Mouse (Mus musculus) myocyte (in vitro differentiated cells): ENCODE results near the gene Ccdc146.

Experiments used
- E2F4 ChIP-seq: IDR thresholded peaks from one replicate; pipeline ENCODE4 v1.6.1; 2011; ENCODE audit warnings: mild to moderate bottlenecking, control low read depth, moderate library complexity; ENCODE audit not compliant: insufficient read depth
- MAX ChIP-seq: IDR thresholded peaks from one replicate; pipeline ENCODE4 v1.6.1; 2011; ENCODE audit warnings: low read depth, mild to moderate bottlenecking, control low read depth
- MYOD1 ChIP-seq, 3 experiments: IDR thresholded peaks; one replicate each; pipeline ENCODE4 v1.6.1; 2011; ENCODE audit warnings: control low read depth in 2 of 3, low read depth in 2 of 3, mild to moderate bottlenecking in 2 of 3, moderate library complexity in 1 of 3; ENCODE audit not compliant: insufficient read length in 2 of 3, control insufficient read depth in 1 of 3
- MYOG ChIP-seq, 3 experiments: IDR thresholded peaks; one replicate each; pipeline ENCODE4 v1.6.1; 2011; ENCODE audit warnings: control low read depth in 2 of 3, low read depth in 2 of 3, mild to moderate bottlenecking in 2 of 3; ENCODE audit not compliant: insufficient read length in 2 of 3, control insufficient read depth in 1 of 3, insufficient read depth in 1 of 3
- POLR2A ChIP-seq: IDR thresholded peaks from one replicate; pipeline ENCODE4 v1.6.1; 2011; ENCODE audit warnings: low read depth, mild to moderate bottlenecking, control low read depth, moderate library complexity; ENCODE audit not compliant: insufficient read length
- POLR2AphosphoS2 ChIP-seq: IDR thresholded peaks from one replicate; pipeline ENCODE4 v1.6.1; 2011; ENCODE audit warnings: low read depth, control low read depth; ENCODE audit not compliant: insufficient read length
- REST ChIP-seq: IDR thresholded peaks from one replicate; pipeline ENCODE4 v1.6.1; 2011; ENCODE audit warnings: mild to moderate bottlenecking, control low read depth, moderate library complexity; ENCODE audit not compliant: insufficient read depth, insufficient read length
- SRF ChIP-seq: IDR thresholded peaks from one replicate; pipeline ENCODE4 v1.6.1; 2011; ENCODE audit warnings: low read depth; ENCODE audit not compliant: control insufficient read depth, insufficient read length
- TCF12 ChIP-seq: IDR thresholded peaks from one replicate; pipeline ENCODE4 v1.6.1; 2011; ENCODE audit warnings: mild to moderate bottlenecking, control low read depth; ENCODE audit not compliant: poor library complexity, insufficient read depth, severe bottlenecking
- TCF3 ChIP-seq: IDR thresholded peaks from one replicate; pipeline ENCODE4 v1.6.1; 2011; ENCODE audit warnings: low read depth, control low read depth; ENCODE audit not compliant: insufficient read length
- USF1 ChIP-seq: IDR thresholded peaks from one replicate; pipeline ENCODE4 v1.6.1; 2011; ENCODE audit warnings: low read depth, mild to moderate bottlenecking, control low read depth, moderate library complexity

- TF ChIP-seq POLR2A = no peak
- no peak for TF ChIP-seq USF1
- TF ChIP-seq E2F4 = no peak
- no peak for TF ChIP-seq POLR2AphosphoS2
- TF ChIP-seq MAX = no peak
- no peak for TF ChIP-seq TCF12
- no peak for TF ChIP-seq TCF3
- TF ChIP-seq REST = no peak
- TF ChIP-seq MYOD1 (IDR thresholded peaks at IDR 0.05; ENCODE audit: control insufficient read depth in 1 of 3, insufficient read length in 2 of 3, low read depth in 2 of 3) = no peak
- TF ChIP-seq MYOG (IDR thresholded peaks at IDR 0.05; ENCODE audit: control insufficient read depth in 1 of 3, insufficient read depth in 1 of 3, insufficient read length in 2 of 3, low read depth in 2 of 3) = no peak
- no peak for TF ChIP-seq SRF
These were observed 159.4 kb downstream of the Ccdc146 start for GRCm38 (mm10) chr5:21265049-21265448.
